ENCODE assay signal across 14 mouse cellular contexts in genomic region chr15:80684786-80685602, GRCm38 (mm10). TPM values are rescaled to one million over a fixed set of nuclear protein-coding genes. Genes with fewer than 3 reads are reported as not detected.
DNase-seq lines count a peak whose midpoint lies in the region; ATAC-seq and TF ChIP-seq lines count a peak whose summit lies in the region.
"Had no signal": no experiment of that assay in that cellular context is flagged by ENCODE, and none has a peak within 500 bp of the region (broad histone marks: within the 10 kb centered on the region; RNA-seq: fewer than 3 reads in every experiment).

No protein-coding gene starts in this region.

- ATAC-seq in forebrain, embryonic 11.5 days (replicated peaks; ENCODE audit: low FRiP score) = peak; percentile 42; the same call in 1 of the 2 replicates
- no peak for ATAC-seq in forebrain, embryonic 13.5 days
- ATAC-seq in liver, embryonic 15.5 days (ENCODE audit: insufficient read depth) = no peak
- no peak for ATAC-seq in liver, embryonic 11.5 days (replicated peaks; ENCODE audit: low FRiP score)
- ATAC-seq in hindbrain, postnatal 0 days = no peak; the same call in 1 of the 2 replicates
- ATAC-seq: Patski had no signal

- peak overlapping the region; percentile 2; the same call in 1 of the 2 replicates for H3K27ac ChIP-seq in forebrain, embryonic 11.5 days (ENCODE audit: low read depth, low read length)
- no peak overlapping the region; the same call in 1 of the 2 replicates for H3K27ac ChIP-seq in forebrain, embryonic 13.5 days
- H3K27ac ChIP-seq in liver, embryonic 15.5 days (replicated peaks) = 0 out of 2 replicates have a peak overlapping the region, but pooled peaks have one; percentile 2
- H3K27ac ChIP-seq in liver, embryonic 11.5 days (ENCODE audit: low read depth, low read length) = no peak overlapping the region
- H3K27ac ChIP-seq in embryonic facial prominence, embryonic 10.5 days (replicated peaks) = peak overlapping the region; percentile 14; the same call in 1 of the 2 replicates
- H3K27ac ChIP-seq in hindbrain, postnatal 0 days = peak overlapping the region; percentile 28; the same call in 1 of the 2 replicates

- no peak overlapping the region for H3K4me3 ChIP-seq in forebrain, embryonic 11.5 days (ENCODE audit: low read depth, low read length)
- H3K4me3 ChIP-seq in forebrain, embryonic 13.5 days = no peak overlapping the region
- no peak overlapping the region for H3K4me3 ChIP-seq in liver, embryonic 15.5 days (replicated peaks)
- H3K4me3 ChIP-seq in liver, embryonic 11.5 days (ENCODE audit: low read depth, low read length) = no peak overlapping the region
- H3K4me3 ChIP-seq in embryonic facial prominence, embryonic 10.5 days = 0 out of 2 replicates have a peak overlapping the region, but pooled peaks have one; percentile 16
- H3K4me3 ChIP-seq in hindbrain, postnatal 0 days (ENCODE audit: low read length) = no peak overlapping the region
- H3K4me3 ChIP-seq: heart, embryonic 12.5 days; megakaryocyte, embryonic 14.5 days had no signal

- no peak for TF ChIP-seq CTCF in hindbrain, postnatal 0 days (IDR thresholded peaks at IDR 0.05; ENCODE audit: low read depth)

- no peaks in the 10 kb centered on the region for H3K36me3 ChIP-seq in forebrain, embryonic 11.5 days (ENCODE audit: control insufficient read depth, insufficient read depth, low read length)
- no peaks in the 10 kb centered on the region for H3K36me3 ChIP-seq in forebrain, embryonic 13.5 days (ENCODE audit: poor library complexity, severe bottlenecking)
- H3K36me3 ChIP-seq in liver, embryonic 15.5 days (replicated peaks) = no peaks in the 10 kb centered on the region
- no peaks in the 10 kb centered on the region for H3K36me3 ChIP-seq in liver, embryonic 11.5 days (ENCODE audit: control insufficient read depth, insufficient read depth, low read length)
- H3K36me3 ChIP-seq in embryonic facial prominence, embryonic 10.5 days (replicated peaks) = no peaks in the 10 kb centered on the region
- H3K36me3 ChIP-seq in hindbrain, postnatal 0 days (ENCODE audit: insufficient read depth, low read length) = no peaks in the 10 kb centered on the region
- H3K36me3 ChIP-seq: heart, embryonic 12.5 days had no signal

- no peak for DNase-seq in forebrain, embryonic 11.5 days (ENCODE audit: low spot score)
- no peak for DNase-seq in liver, embryonic 11.5 days (ENCODE audit: low spot score)
- no peak for DNase-seq in embryonic facial prominence, embryonic 10.5 days (ENCODE audit: low spot score)
- no peak for DNase-seq in hindbrain, postnatal 0 days (ENCODE audit: low spot score)
- DNase-seq in heart, adult 18-20 months = no peak
- no peak for DNase-seq in layer of hippocampus, adult 9-11 months
- DNase-seq: gastrocnemius, postnatal 25 days; lung, adult 18-20 months had no signal

- no peaks in the 10 kb centered on the region for H3K9me3 ChIP-seq in forebrain, embryonic 11.5 days (ENCODE audit: control insufficient read depth, low read length)
- no peaks in the 10 kb centered on the region for H3K9me3 ChIP-seq in forebrain, embryonic 13.5 days (replicated peaks)
- H3K9me3 ChIP-seq in liver, embryonic 15.5 days (replicated peaks) = no peaks in the 10 kb centered on the region
- no peaks in the 10 kb centered on the region for H3K9me3 ChIP-seq in liver, embryonic 11.5 days (ENCODE audit: control insufficient read depth, low read length)
- no peaks in the 10 kb centered on the region for H3K9me3 ChIP-seq in embryonic facial prominence, embryonic 10.5 days
- H3K9me3 ChIP-seq in hindbrain, postnatal 0 days (ENCODE audit: low read length) = no peaks in the 10 kb centered on the region
- H3K9me3 ChIP-seq: heart, embryonic 12.5 days; megakaryocyte, embryonic 14.5 days had no signal

- H3K4me1 ChIP-seq in forebrain, embryonic 11.5 days (replicated peaks; ENCODE audit: control insufficient read depth, insufficient read depth, low read length) = peaks cover 12% of the 10 kb centered on the region; the same call in 1 of the 2 replicates
- H3K4me1 ChIP-seq in forebrain, embryonic 13.5 days = peaks cover 37% of the 10 kb centered on the region
- peaks cover 43% of the 10 kb centered on the region for H3K4me1 ChIP-seq in liver, embryonic 15.5 days (replicated peaks)
- peaks cover 5% of the 10 kb centered on the region; the same call in 1 of the 2 replicates for H3K4me1 ChIP-seq in liver, embryonic 11.5 days (replicated peaks; ENCODE audit: control insufficient read depth, insufficient read depth, low read length)
- peaks cover 54% of the 10 kb centered on the region for H3K4me1 ChIP-seq in embryonic facial prominence, embryonic 10.5 days
- peaks cover 30% of the 10 kb centered on the region for H3K4me1 ChIP-seq in hindbrain, postnatal 0 days (ENCODE audit: insufficient read depth, low read length)

- WGBS in forebrain, embryonic 11.5 days = 18% methylated on average over 8 of the region's 8 CpGs
- WGBS in forebrain, embryonic 13.5 days = 22% methylated on average over 8 of the region's 8 CpGs
- 29% methylated on average over 8 of the region's 8 CpGs for WGBS in liver, embryonic 15.5 days (ENCODE audit: insufficient replicate concordance)
- 39% methylated on average over 8 of the region's 8 CpGs for WGBS in liver, embryonic 11.5 days
- WGBS in embryonic facial prominence, embryonic 10.5 days = 21% methylated on average over 8 of the region's 8 CpGs
- WGBS in hindbrain, postnatal 0 days = 20% methylated on average over 8 of the region's 8 CpGs

- no peak overlapping the region for H3K4me2 ChIP-seq in forebrain, embryonic 11.5 days (ENCODE audit: low read depth, low read length, severe bottlenecking)
- no peak overlapping the region for H3K4me2 ChIP-seq in forebrain, embryonic 13.5 days
- no peak overlapping the region for H3K4me2 ChIP-seq in liver, embryonic 15.5 days
- no peak overlapping the region for H3K4me2 ChIP-seq in liver, embryonic 11.5 days
- no peak overlapping the region for H3K4me2 ChIP-seq in hindbrain, postnatal 0 days (ENCODE audit: low read depth, low read length)
- H3K4me2 ChIP-seq: heart, embryonic 12.5 days had no signal

- no peak overlapping the region; the same call in 1 of the 2 replicates for H3K9ac ChIP-seq in forebrain, embryonic 11.5 days (ENCODE audit: low read length)
- H3K9ac ChIP-seq in forebrain, embryonic 13.5 days = no peak overlapping the region
- no peak overlapping the region for H3K9ac ChIP-seq in liver, embryonic 15.5 days
- H3K9ac ChIP-seq in liver, embryonic 11.5 days (ENCODE audit: low read depth, low read length) = no peak overlapping the region
- no peak overlapping the region for H3K9ac ChIP-seq in hindbrain, postnatal 0 days (replicated peaks; ENCODE audit: low read length)
- H3K9ac ChIP-seq: heart, embryonic 12.5 days had no signal

- H3K27me3 ChIP-seq in forebrain, embryonic 11.5 days (ENCODE audit: control insufficient read depth, insufficient read depth, low read length) = no peaks in the 10 kb centered on the region
- H3K27me3 ChIP-seq in forebrain, embryonic 13.5 days = no peaks in the 10 kb centered on the region
- H3K27me3 ChIP-seq in liver, embryonic 15.5 days = peaks cover 22% of the 10 kb centered on the region; the same call in 1 of the 2 replicates
- peaks cover 10% of the 10 kb centered on the region for H3K27me3 ChIP-seq in liver, embryonic 11.5 days (replicated peaks; ENCODE audit: control insufficient read depth, insufficient read depth, low read length)
- H3K27me3 ChIP-seq in embryonic facial prominence, embryonic 10.5 days (replicated peaks; ENCODE audit: low read depth, poor library complexity, severe bottlenecking) = peaks cover 24% of the 10 kb centered on the region; the same call in 1 of the 2 replicates
- H3K27me3 ChIP-seq in hindbrain, postnatal 0 days (ENCODE audit: insufficient read depth, low read length) = no peaks in the 10 kb centered on the region

RNA-seq across cellular contexts. Expression of gene Fam83f, which starts 13.3 kb away (rescaled TPM):
- 0.32 and 0.51 TPM in 2 replicates for polyA plus RNA-seq in forebrain, embryonic 11.5 days (2014; fragmentation: Nextera tagmentation; extraction: Ambion mirVana)
- polyA plus RNA-seq in forebrain, embryonic 13.5 days (2015; fragmentation: Nextera tagmentation; extraction: Ambion mirVana) = 0.09 TPM in 1 of 2 replicates, not detected in the other
- polyA plus RNA-seq in liver, embryonic 15.5 days (2015; fragmentation: Nextera tagmentation; extraction: Ambion mirVana) = 3.7 and 5.0 TPM in 2 replicates
- 0.34 and 0.61 TPM in 2 replicates for polyA plus RNA-seq in liver, embryonic 11.5 days (2014; fragmentation: Nextera tagmentation; extraction: Ambion mirVana)
- polyA plus RNA-seq in embryonic facial prominence, embryonic 10.5 days (2016; fragmentation: Nextera tagmentation; extraction: Ambion mirVana) = 3.6 and 4.8 TPM in 2 replicates
- total RNA-seq in hindbrain, postnatal 0 days (2014; rRNA removed) = 0.90 and 0.94 TPM in 2 replicates
- 0.21 and 0.33 TPM in 2 replicates for polyA plus RNA-seq in hindbrain, postnatal 0 days (2015; fragmentation: Nextera tagmentation; extraction: Ambion mirVana)
- total RNA-seq in heart, adult 18-20 months (2021) = under 1 TPM in 1 of 2 experiments, not detected in 1; 0.18 TPM
- total RNA-seq: common myeloid progenitor, adult 5-6 weeks had no signal
- polyA plus RNA-seq: Patski had no signal

RNA-seq across cellular contexts. Expression of gene Tnrc6b, which starts 26.1 kb away (rescaled TPM):
- polyA plus RNA-seq in forebrain, embryonic 11.5 days (2014; fragmentation: Nextera tagmentation; extraction: Ambion mirVana) = 20.8 and 23.3 TPM in 2 replicates
- polyA plus RNA-seq in forebrain, embryonic 13.5 days (2015; fragmentation: Nextera tagmentation; extraction: Ambion mirVana) = 37.2 and 41.0 TPM in 2 replicates
- polyA plus RNA-seq in liver, embryonic 15.5 days (2015; fragmentation: Nextera tagmentation; extraction: Ambion mirVana) = 18.3 and 20.8 TPM in 2 replicates
- polyA plus RNA-seq in liver, embryonic 11.5 days (2014; fragmentation: Nextera tagmentation; extraction: Ambion mirVana) = 17.7 and 18.5 TPM in 2 replicates
- polyA plus RNA-seq in embryonic facial prominence, embryonic 10.5 days (2016; fragmentation: Nextera tagmentation; extraction: Ambion mirVana) = 44.2 and 46.9 TPM in 2 replicates
- 27.2 and 33.5 TPM in 2 replicates for total RNA-seq in hindbrain, postnatal 0 days (2014; rRNA removed)
- polyA plus RNA-seq in hindbrain, postnatal 0 days (2015; fragmentation: Nextera tagmentation; extraction: Ambion mirVana) = 30.8 and 32.2 TPM in 2 replicates
- total RNA-seq in heart, adult 18-20 months (2021) = 10 to 100 TPM; 42.3 to 48.8 TPM

Comparison
In these comparisons a context has a peak if more than half of its experiments do, and no peak if none do; other contexts are left out.
1. H3K27ac ChIP-seq: peak in forebrain, embryonic 11.5 days (single experiment), liver, embryonic 15.5 days (single experiment), embryonic facial prominence, embryonic 10.5 days (single experiment) and hindbrain, postnatal 0 days (single experiment); none in forebrain, embryonic 13.5 days (single experiment) and liver, embryonic 11.5 days (single experiment).